Mouse (Mus musculus): ENCODE data around the gene Aadacl3. TPM values are rescaled to one million over a fixed set of nuclear protein-coding genes. Genes with fewer than 3 reads are reported as not detected.

Aadacl3 gene
- polyA plus RNA-seq, 1 experiment from 2014 or later, result not detected

DNA sequence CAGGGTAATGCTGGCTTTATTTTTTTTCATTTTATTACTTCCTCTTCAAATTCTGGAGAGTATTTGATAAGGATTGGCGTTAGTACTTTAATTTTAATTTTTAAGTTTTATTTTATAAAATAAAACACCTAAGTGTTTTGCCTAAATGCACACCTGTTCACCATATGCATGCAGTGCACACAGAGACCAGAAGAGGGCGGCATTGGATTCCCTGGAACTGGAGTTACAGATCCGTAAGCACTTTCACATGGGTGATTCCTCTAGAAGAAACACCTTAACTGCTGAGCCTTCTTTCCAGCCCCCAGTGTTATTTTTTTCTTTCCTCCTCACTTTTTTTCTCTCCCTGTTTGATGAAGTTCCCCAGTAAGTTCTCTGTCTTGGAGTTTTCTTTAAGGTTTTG is 34.7 kb downstream of the Aadacl3 start:
- 24% methylated on average over 3 of the region's 3 CpGs for WGBS

DNA sequence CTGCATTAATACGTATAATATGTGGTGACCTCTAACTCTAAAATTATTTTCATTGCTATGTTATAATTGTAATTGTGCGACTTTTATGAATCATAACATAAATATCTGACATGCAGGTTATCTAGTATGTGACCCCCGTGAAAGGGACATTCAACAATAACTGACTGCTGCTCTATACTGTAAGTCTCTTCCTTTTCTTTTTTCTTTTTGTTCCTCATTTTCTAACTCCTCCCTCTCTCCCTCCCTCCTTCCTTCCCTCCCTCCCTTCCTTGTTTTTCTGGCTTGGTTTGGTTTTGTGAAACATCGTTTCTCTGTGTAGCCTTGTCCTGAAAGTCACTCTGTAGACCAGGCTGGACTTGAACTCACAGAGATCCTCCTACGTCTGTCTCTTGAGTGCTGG is 39.0 kb downstream of the Aadacl3 start:
- no peaks in the 10 kb centered on the region for H3K36me3 ChIP-seq
- WGBS, result 69% methylated on average over 5 of the region's 5 CpGs
- no peak overlapping the region for H3K4me3 ChIP-seq (replicated peaks)

More for the DNA sequence above, 34.7 kb downstream of the Aadacl3 start:
- no peaks in the 10 kb centered on the region for H3K9me3 ChIP-seq (replicated peaks)
- no peak overlapping the region for H3K27ac ChIP-seq (replicated peaks)
- H3K4me3 ChIP-seq (replicated peaks), result no peak overlapping the region
- no peaks in the 10 kb centered on the region for H3K36me3 ChIP-seq
- H3K4me2 ChIP-seq (replicated peaks), result no peak overlapping the region
- ATAC-seq (ENCODE audit: insufficient number of reproducible peaks, low FRiP score, low TSS enrichment, low read depth), result no peak
- no peaks in the 10 kb centered on the region for H3K4me1 ChIP-seq
- H3K9ac ChIP-seq, result no peak overlapping the region
- H3K27me3 ChIP-seq, result no peaks in the 10 kb centered on the region

DNA sequence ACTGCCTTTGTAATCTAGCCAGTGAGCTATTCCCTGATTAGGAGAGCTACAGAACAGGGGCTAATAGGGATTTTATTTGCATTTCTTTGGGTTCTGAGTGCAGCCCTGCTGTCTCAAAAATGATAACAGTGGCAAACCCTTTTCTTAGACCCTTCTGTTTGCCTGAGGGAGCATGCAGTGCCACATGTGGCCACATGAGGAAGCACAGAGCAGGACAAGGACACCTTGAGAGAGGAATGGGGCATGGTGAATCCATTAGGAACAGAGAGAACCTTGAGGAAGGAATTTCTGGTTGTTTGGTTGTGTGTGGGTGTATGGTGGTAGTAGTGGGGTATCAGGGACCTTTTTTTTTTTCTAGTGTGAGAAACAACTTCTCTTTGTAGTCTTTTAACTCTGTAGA is 42.9 kb downstream of the Aadacl3 start:
- 0 out of 2 replicates have a peak, but pooled peaks cover 3% of the 10 kb centered on the region for H3K9me3 ChIP-seq (replicated peaks)
- no peaks in the 10 kb centered on the region for H3K36me3 ChIP-seq
- H3K27ac ChIP-seq (replicated peaks), result no peak overlapping the region
- no peak for ATAC-seq (ENCODE audit: insufficient number of reproducible peaks, low FRiP score, low TSS enrichment, low read depth)
- H3K4me1 ChIP-seq, result no peaks in the 10 kb centered on the region
- H3K9ac ChIP-seq, result no peak overlapping the region
- H3K27me3 ChIP-seq, result no peaks in the 10 kb centered on the region
- H3K4me3 ChIP-seq (replicated peaks), result no peak overlapping the region
- no peak overlapping the region for H3K4me2 ChIP-seq (replicated peaks)

More for the DNA sequence above, 39.0 kb downstream of the Aadacl3 start:
- no peaks in the 10 kb centered on the region for H3K27me3 ChIP-seq
- no peaks in the 10 kb centered on the region for H3K4me1 ChIP-seq
- no peak for ATAC-seq (ENCODE audit: insufficient number of reproducible peaks, low FRiP score, low TSS enrichment, low read depth)
- H3K9ac ChIP-seq, result no peak overlapping the region
- no peak overlapping the region for H3K4me2 ChIP-seq (replicated peaks)
- no peaks in the 10 kb centered on the region for H3K9me3 ChIP-seq (replicated peaks)
- H3K27ac ChIP-seq (replicated peaks), result no peak overlapping the region

DNA sequence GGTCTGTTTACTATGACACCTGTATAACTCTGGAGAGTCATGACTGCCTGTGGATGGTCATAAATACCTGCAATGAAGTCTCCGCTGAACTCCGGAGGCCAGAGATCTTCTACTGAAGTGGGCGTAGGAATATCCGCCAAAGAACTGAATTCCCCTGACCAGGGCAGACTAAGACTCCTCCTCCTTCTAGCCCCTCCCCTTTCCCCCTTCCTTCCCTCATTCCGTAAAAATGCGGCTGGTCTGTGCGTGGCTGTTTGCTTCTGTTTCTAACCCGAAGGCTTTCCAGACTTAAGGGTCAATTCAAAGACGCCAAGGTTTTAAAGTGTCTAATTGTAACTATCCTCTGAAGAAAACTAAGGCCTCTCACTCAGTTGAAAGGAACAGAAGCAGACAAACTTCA is 55.3 kb downstream of the Aadacl3 start, which contains the start of gene Pramef12:
Pramef12 (minus strand) TSS at position 175 of the 400 bp plus-strand sequence.
- Histone ChIP-seq H3K27ac (replicated peaks) (no peak within 1 kb of the TSS), H3K4me1 (no peaks in the 10 kb centered on the region), H3K4me2 (replicated peaks) (no peak within 1 kb of the TSS), H3K27me3 (no peaks in the 10 kb centered on the region), H3K9me3 (replicated peaks) (no peaks in the 10 kb centered on the region; the same call in 1 of the 2 replicates), H3K36me3 (no peaks in the 10 kb centered on the region), H3K4me3 (replicated peaks) (no peak within 1 kb of the TSS), H3K9ac (no peak within 1 kb of the TSS)
- ATAC-seq (ENCODE audit: insufficient number of reproducible peaks, low FRiP score, low TSS enrichment, low read depth), result no peak
- WGBS, result 73% methylated on average over 9 of the region's 9 CpGs

DNA sequence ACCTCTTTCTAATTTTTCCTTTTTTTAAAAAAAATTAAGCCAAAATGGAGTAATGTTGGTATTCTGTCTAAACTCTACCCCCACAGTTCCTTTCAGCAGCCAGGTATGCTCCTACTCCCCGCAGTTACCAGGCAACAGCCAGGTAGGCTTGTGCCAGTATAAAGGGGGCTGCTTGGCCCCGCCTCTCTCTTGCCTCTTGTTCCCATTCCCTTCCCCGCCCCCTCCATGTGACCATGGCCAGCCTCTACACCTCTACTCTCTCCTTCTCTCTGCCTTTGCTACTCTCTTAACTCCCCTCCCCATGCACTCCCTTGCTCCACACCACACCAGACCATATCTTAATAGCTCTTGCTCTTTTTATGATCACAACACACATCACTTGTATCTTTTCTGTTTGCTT is 57.3 kb downstream of the Aadacl3 start:
- Histone ChIP-seq H3K36me3 (no peaks in the 10 kb centered on the region), H3K9ac (no peak overlapping the region), H3K27me3 (no peaks in the 10 kb centered on the region), H3K4me3 (replicated peaks) (no peak overlapping the region), H3K4me1 (no peaks in the 10 kb centered on the region), H3K9me3 (replicated peaks) (no peaks in the 10 kb centered on the region; the same call in 1 of the 2 replicates), H3K4me2 (replicated peaks) (no peak overlapping the region), H3K27ac (replicated peaks) (no peak overlapping the region)
- WGBS, result 65% methylated on average over 3 of the region's 3 CpGs
- no peak for ATAC-seq (ENCODE audit: insufficient number of reproducible peaks, low FRiP score, low TSS enrichment, low read depth)

DNA sequence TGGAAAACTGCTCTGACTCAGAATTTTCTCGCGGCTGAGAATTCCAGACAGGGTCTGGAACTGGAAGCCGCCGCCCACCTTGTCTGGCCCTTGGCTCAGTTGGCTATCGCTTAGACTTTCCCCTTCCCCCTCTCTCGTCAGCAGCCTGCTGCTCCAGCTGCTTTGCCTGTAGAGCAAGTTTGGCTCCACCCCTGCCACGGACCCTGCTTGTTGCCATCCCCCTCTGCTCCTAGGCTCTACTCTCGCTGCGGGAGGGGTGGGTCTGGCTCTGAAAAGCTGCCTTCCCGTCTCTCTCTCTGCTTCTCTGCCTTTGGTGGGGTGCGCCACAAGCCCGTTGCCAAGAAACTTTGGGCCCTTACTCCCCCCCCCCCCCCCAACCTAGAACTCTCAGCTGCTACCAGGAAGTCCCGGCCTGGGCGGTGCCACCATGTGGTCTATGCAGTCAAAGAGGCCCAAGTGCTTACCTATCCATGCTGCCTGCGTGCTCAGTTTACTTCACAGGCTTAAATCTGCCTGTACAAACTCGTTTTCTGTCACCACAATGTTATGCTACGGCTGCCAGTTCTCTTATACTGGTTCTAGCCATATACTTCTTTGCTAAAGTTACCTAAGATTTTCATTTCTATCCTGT is 59.0 kb downstream of the Aadacl3 start:
- peak overlapping the region; percentile 48 for H3K4me2 ChIP-seq (replicated peaks)
- peak; percentile 68; the same call in 1 of the 2 replicates for ATAC-seq (ENCODE audit: insufficient number of reproducible peaks, low FRiP score, low TSS enrichment, low read depth)
- peak overlapping the region; percentile 29 for H3K4me3 ChIP-seq (replicated peaks)
- no peaks in the 10 kb centered on the region for H3K9me3 ChIP-seq (replicated peaks)
- H3K9ac ChIP-seq, result no peak overlapping the region
- WGBS, result 5% methylated on average over 17 of the region's 17 CpGs
- no peaks in the 10 kb centered on the region for H3K36me3 ChIP-seq
- H3K4me1 ChIP-seq, result no peaks in the 10 kb centered on the region
- no peaks in the 10 kb centered on the region for H3K27me3 ChIP-seq
- H3K27ac ChIP-seq (replicated peaks), result peak overlapping the region; percentile 72

Other genes with a start within 250 kb of the Aadacl3 start
- gene Pramel5, start 183.3 kb downstream of the Aadacl3 start, polyA plus RNA-seq (2015; fragmentation: Nextera tagmentation; extraction: Ambion mirVana), result not detected in 2 replicates
- gene Gm13128, start 133.5 kb downstream of the Aadacl3 start, polyA plus RNA-seq (2015; fragmentation: Nextera tagmentation; extraction: Ambion mirVana), result not detected in 2 replicates
- not detected in 2 replicates for gene Gm13119, start 105.8 kb downstream of the Aadacl3 start, polyA plus RNA-seq (2015; fragmentation: Nextera tagmentation; extraction: Ambion mirVana)
- gene Pramef20, start 85.8 kb downstream of the Aadacl3 start, polyA plus RNA-seq (2015; fragmentation: Nextera tagmentation; extraction: Ambion mirVana), result not detected in 2 replicates
- gene Pramef12, start 55.3 kb downstream of the Aadacl3 start, polyA plus RNA-seq (2015; fragmentation: Nextera tagmentation; extraction: Ambion mirVana), result 0.29 and 0.67 TPM in 2 replicates
- 0.17 TPM in 1 of 2 replicates, not detected in the other for gene 1700012P22Rik, start 25.0 kb downstream of the Aadacl3 start, polyA plus RNA-seq (2015; fragmentation: Nextera tagmentation; extraction: Ambion mirVana)
- not detected in 2 replicates for gene Gm9944, start 10.4 kb downstream of the Aadacl3 start, polyA plus RNA-seq (2015; fragmentation: Nextera tagmentation; extraction: Ambion mirVana)
- not detected in 2 replicates for gene 9430007A20Rik, start 56.1 kb upstream of the Aadacl3 start, polyA plus RNA-seq (2015; fragmentation: Nextera tagmentation; extraction: Ambion mirVana)
- gene Gm13124, start 101.4 kb upstream of the Aadacl3 start, polyA plus RNA-seq (2015; fragmentation: Nextera tagmentation; extraction: Ambion mirVana), result not detected in 2 replicates
- not detected in 2 replicates for gene Aadacl4, start 150.0 kb upstream of the Aadacl3 start, polyA plus RNA-seq (2015; fragmentation: Nextera tagmentation; extraction: Ambion mirVana)
- gene Gm436, start 222.6 kb upstream of the Aadacl3 start, polyA plus RNA-seq (2015; fragmentation: Nextera tagmentation; extraction: Ambion mirVana), result not detected in 2 replicates